Mouse (Mus musculus) kidney, adult 10 weeks (tissue): ENCODE results near the gene Pcna. TPM values are rescaled to one million over a fixed set of nuclear protein-coding genes. Genes with fewer than 3 reads are reported as not detected.

Source experiments
- polyA plus RNA-seq: library from polyadenylated mRNA; stranded (reverse); fragments of 350-450 nt; fragmentation: Illumina TruSeq; extraction: RNeasy Lipid Tissue Mini Kit (QIAGEN cat#74804); gene quantifications from one replicate; pipeline ENCODE4 v1.2.3, GENCODE M21; 2014; ENCODE audit warnings: low read depth, low replicate concordance

Pcna gene
- 136 TPM for polyA plus RNA-seq

GRCm38 (mm10) chr2:132252542-132253528 lies at the start of gene Pcna:
Gene Pcna, minus strand, starts transcription at chr2:132253314.

GRCm38 (mm10) chr2:132262879-132263398 lies 9.8 kb upstream of the Pcna start, which contains the start of gene Cds2:
Gene Cds2, plus strand, starts transcription at chr2:132263148.

GRCm38 (mm10) chr2:132247539-132248313 lies 5.4 kb downstream of the Pcna start, which contains the start of gene Tmem230:
Gene Tmem230, minus strand, starts transcription at chr2:132247807.

Other genes starting within 250 kb of the Pcna start
- 1.3 TPM for gene Rassf2, start 223.1 kb downstream of the Pcna start, polyA plus RNA-seq
- 12.1 TPM for gene Slc23a2, start 108.2 kb downstream of the Pcna start, polyA plus RNA-seq
- gene Tmem230, start 5.5 kb downstream of the Pcna start, polyA plus RNA-seq = 66.1 TPM
- gene Cds2, start 9.8 kb upstream of the Pcna start, polyA plus RNA-seq = 22.8 TPM
- gene Prokr2, start 132.1 kb upstream of the Pcna start, polyA plus RNA-seq = not detected